Mouse (Mus musculus) liver, postnatal 0 days (tissue): Measurements from ENCODE around the gene Ccdc6.

ENCODE experiments used
- CTCF ChIP-seq: sonication (generic); IDR thresholded peaks from 2 replicates; pipeline ENCODE4 v1.5.1; 2016; ENCODE audit warnings: antibody characterized with exemption, low read depth
- EP300 ChIP-seq: IDR thresholded peaks from 2 replicates; pipeline ENCODE4 v1.6.1; 2016; ENCODE audit warnings: antibody characterized with exemption, low read depth, mild to moderate bottlenecking

- TF ChIP-seq CTCF (no peak), EP300 (no peak)
Observed at GRCm38 (mm10) chr10:70069321-70069720, 27.6 kb upstream of the Ccdc6 start.
